Mouse (Mus musculus): ENCODE measurements around the gene Gm10337. TPM values are rescaled to one million over a fixed set of nuclear protein-coding genes. Genes with fewer than 3 reads are reported as not detected.

Gene Gm10337
- polyA plus RNA-seq, 1 experiment from 2014 or later: 3.6 TPM

DNA sequence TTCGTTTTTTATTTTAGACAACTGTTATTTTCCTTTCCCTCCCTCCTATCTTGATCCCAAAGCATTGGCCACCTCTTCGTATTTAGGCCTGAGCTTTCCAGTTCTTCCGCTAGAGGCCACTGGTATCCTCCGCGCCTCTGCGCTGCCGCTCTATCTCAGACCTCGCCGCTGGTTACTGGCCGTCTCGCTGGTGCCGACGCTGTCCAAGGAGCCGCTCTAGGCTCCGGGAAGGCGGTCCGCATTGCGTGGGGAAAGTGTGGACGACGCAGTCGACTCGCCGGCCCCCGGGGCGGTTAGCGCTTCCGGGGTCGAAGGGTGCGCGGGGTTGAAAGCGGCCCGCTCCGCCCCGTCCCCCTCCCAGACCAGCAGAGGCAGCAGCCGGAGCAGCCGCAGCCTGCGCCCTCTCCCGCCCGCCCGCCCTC lies 33.3 kb upstream of the Gm10337 start, which contains the start of gene Pcbp2:
Gene Pcbp2 (plus strand): TSS at position 357 of the 422 bp plus-strand sequence.
- peak within 1 kb of the TSS; percentile 95 for H3K9ac ChIP-seq
- peak within 1 kb of the TSS; percentile 99 for H3K27ac ChIP-seq
- H3K27me3 ChIP-seq: no peaks in the 10 kb centered on the region
- peak within 1 kb of the TSS; percentile 82 for H3K4me3 ChIP-seq
- peaks cover 7% of the 10 kb centered on the region; the same call in 1 of the 2 replicates for H3K4me1 ChIP-seq
- H3K4me2 ChIP-seq: peak within 1 kb of the TSS; percentile 45
- peak; percentile 98 for ATAC-seq (ENCODE audit: insufficient number of reproducible peaks, low FRiP score, low TSS enrichment, low read depth)
- H3K36me3 ChIP-seq: peaks cover 17% of the 10 kb centered on the region
- WGBS: under 1% methylated on average over 34 of the region's 40 CpGs
- no peaks in the 10 kb centered on the region for H3K9me3 ChIP-seq

DNA sequence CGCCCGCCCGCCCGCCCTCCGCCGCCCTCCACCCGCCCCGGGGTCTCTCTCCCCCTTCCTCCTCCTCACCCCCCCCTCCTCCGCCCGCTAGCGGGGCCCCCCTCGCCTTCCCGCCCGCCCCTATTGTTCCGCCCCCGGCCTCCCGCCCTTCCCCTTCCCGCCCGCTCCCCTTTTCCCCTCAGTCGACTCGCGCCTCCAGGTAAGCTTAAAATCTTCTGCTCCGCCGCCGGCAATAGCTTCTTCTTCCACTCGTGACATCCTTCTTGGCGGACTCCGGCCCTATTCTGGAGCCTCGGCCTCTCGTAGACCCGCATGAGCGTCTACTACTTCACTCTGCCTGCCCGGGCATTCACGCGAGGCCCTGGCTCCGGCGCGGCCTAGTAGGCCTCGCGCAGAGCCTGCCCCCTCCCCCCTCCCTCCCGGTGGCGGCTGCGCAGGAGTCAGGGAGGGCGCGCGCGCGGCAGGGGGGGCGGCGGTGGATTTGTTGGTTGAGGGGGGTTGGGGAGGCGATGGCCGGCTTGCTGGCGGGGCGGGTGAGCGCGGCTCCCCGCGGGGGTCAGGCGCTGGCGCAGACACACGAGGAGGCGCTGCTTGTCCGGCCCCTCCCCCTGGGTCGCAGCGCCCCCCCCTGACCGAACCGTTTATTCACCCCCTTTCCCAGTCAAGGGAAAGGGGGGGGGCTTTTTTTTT lies 32.8 kb upstream of the Gm10337 start:
- peaks cover 7% of the 10 kb centered on the region; the same call in 1 of the 2 replicates for H3K4me1 ChIP-seq
- under 1% methylated on average over 38 of the region's 67 CpGs for WGBS
- ATAC-seq (ENCODE audit: insufficient number of reproducible peaks, low FRiP score, low TSS enrichment, low read depth): peak; percentile 76

DNA sequence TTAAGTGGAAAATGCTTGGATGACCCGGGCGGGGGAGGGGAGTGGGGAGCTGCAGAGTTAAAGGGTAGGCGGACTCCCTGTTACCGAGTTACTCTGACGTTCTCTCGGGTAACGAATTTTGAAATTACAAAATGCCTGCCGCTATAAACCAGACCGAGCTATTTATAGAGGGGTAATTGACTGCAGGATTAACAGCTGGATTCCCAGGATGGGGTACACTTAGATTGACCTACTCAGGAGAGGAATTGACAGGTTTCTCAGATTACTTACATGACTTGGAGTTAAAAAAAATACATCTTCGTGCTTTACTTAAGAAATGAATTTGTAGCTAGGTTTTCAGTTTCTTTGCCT lies 32.3 kb upstream of the Gm10337 start:
- Histone ChIP-seq H3K9me3 (no peaks in the 10 kb centered on the region), H3K4me3 (peak overlapping the region; percentile 82), H3K36me3 (peaks cover 27% of the 10 kb centered on the region), H3K27me3 (no peaks in the 10 kb centered on the region), H3K4me1 (peaks cover 7% of the 10 kb centered on the region; the same call in 1 of the 2 replicates), H3K4me2 (peak overlapping the region; percentile 45), H3K9ac (peak overlapping the region; percentile 95), H3K27ac (peak overlapping the region; percentile 99)
- 0% methylated on average over 10 of the region's 10 CpGs for WGBS
- peak; percentile 0; the same call in 1 of the 2 replicates for ATAC-seq (ENCODE audit: insufficient number of reproducible peaks, low FRiP score, low TSS enrichment, low read depth)

More for the DNA sequence above, 32.8 kb upstream of the Gm10337 start:
- H3K36me3 ChIP-seq: peaks cover 22% of the 10 kb centered on the region
- peak overlapping the region; percentile 82 for H3K4me3 ChIP-seq
- peak overlapping the region; percentile 95 for H3K9ac ChIP-seq
- H3K27ac ChIP-seq: peak overlapping the region; percentile 99
- H3K27me3 ChIP-seq: no peaks in the 10 kb centered on the region
- no peaks in the 10 kb centered on the region for H3K9me3 ChIP-seq
- H3K4me2 ChIP-seq: peak overlapping the region; percentile 45

DNA sequence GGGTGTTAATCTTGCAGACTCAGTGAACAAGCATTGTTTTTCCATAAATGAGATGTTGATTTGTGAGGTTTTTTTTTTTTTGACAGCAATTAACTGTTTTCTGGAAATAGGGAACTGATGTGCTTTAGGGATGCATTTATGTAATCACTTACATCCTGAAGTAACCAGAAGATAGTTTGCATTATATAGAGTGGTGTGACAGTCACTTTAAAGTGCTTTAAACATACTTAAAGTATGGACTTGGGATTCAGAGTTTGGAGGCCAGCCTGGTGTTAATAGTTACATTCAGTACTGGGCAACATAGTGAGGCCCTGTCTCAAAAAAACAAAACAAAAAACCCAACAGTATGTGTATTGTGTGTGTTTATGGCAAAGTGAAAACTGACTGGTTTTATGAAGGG lies 31.8 kb upstream of the Gm10337 start:
- peaks cover 7% of the 10 kb centered on the region; the same call in 1 of the 2 replicates for H3K4me1 ChIP-seq
- no peak overlapping the region; the same call in 1 of the 2 replicates for H3K27ac ChIP-seq
- ATAC-seq (ENCODE audit: insufficient number of reproducible peaks, low FRiP score, low TSS enrichment, low read depth): no peak
- no peaks in the 10 kb centered on the region for H3K9me3 ChIP-seq
- H3K9ac ChIP-seq: peak overlapping the region; percentile 95
- H3K4me2 ChIP-seq: peak overlapping the region; percentile 45
- peak overlapping the region; percentile 82 for H3K4me3 ChIP-seq
- H3K27me3 ChIP-seq: no peaks in the 10 kb centered on the region
- peaks cover 31% of the 10 kb centered on the region for H3K36me3 ChIP-seq

DNA sequence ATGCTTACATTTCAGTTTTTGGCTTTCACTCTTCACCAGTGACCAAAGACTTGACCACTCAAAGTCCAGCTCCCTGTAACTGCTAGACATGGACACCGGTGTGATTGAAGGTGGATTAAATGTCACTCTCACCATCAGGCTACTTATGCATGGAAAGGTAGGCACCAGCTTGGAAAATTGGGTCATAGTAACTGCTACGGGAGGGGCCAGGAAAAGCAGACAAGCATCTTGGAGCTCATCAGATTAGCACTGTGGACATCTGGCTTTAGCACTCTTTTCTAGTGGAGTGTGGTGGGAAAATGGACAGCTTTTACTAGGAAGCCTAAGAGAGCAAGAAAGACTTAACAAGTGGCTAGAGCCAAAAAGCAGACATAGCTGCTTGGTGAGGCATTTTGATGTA lies 30.3 kb upstream of the Gm10337 start:
- Histone ChIP-seq H3K4me1 (peaks cover 7% of the 10 kb centered on the region; the same call in 1 of the 2 replicates), H3K36me3 (peaks cover 44% of the 10 kb centered on the region), H3K9me3 (no peaks in the 10 kb centered on the region), H3K4me3 (no peak overlapping the region), H3K9ac (no peak overlapping the region), H3K27me3 (no peaks in the 10 kb centered on the region), H3K4me2 (no peak overlapping the region), H3K27ac (no peak overlapping the region)
- no peak for ATAC-seq (ENCODE audit: insufficient number of reproducible peaks, low FRiP score, low TSS enrichment, low read depth)
- 70% methylated on average over 2 of the region's 2 CpGs for WGBS

DNA sequence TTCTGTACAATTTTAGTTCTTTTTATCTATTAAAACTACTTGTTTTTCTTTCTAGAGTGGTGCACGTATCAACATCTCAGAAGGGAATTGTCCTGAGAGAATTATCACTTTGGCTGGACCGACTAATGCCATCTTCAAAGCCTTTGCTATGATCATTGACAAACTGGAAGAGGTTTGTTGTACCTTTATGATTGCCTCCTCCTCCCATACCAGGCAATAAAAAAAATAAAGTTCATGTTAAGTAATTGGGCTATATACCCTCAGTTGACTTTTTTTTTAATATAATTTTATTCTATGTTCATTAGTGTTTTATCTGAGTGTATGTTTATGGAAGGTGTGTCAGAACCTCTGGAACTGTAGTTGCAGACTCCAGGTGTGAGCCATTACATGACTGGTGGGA lies 29.0 kb upstream of the Gm10337 start:
- H3K4me3 ChIP-seq: no peak overlapping the region
- no peaks in the 10 kb centered on the region for H3K27me3 ChIP-seq
- peaks cover 7% of the 10 kb centered on the region; the same call in 1 of the 2 replicates for H3K4me1 ChIP-seq
- ATAC-seq (ENCODE audit: insufficient number of reproducible peaks, low FRiP score, low TSS enrichment, low read depth): no peak
- no peak overlapping the region for H3K9ac ChIP-seq
- 90% methylated on average over 2 of the region's 2 CpGs for WGBS
- H3K4me2 ChIP-seq: no peak overlapping the region
- no peaks in the 10 kb centered on the region for H3K9me3 ChIP-seq
- no peak overlapping the region for H3K27ac ChIP-seq
- H3K36me3 ChIP-seq: peaks cover 55% of the 10 kb centered on the region

DNA sequence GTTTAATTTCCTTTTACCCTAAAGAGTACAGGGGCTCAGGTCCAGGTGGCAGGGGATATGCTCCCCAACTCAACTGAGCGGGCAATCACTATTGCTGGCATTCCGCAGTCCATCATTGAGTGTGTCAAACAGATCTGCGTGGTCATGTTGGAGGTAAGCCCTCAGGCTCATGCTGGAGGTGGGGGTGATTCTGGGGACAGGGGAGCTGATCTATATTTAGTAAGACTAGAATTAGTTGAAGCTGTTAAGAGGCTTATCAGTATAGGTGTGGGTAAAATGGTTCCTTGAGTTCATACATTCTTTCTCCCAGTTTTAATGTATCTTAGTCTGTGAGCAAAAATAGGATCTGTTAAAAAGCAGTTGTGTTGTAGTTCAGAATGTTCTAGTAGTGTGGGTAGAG lies 20.4 kb upstream of the Gm10337 start:
- H3K27me3 ChIP-seq: no peaks in the 10 kb centered on the region
- H3K4me1 ChIP-seq: no peaks in the 10 kb centered on the region
- peaks cover 75% of the 10 kb centered on the region for H3K36me3 ChIP-seq
- H3K27ac ChIP-seq: no peak overlapping the region
- H3K4me2 ChIP-seq: no peak overlapping the region
- no peak for ATAC-seq (ENCODE audit: insufficient number of reproducible peaks, low FRiP score, low TSS enrichment, low read depth)
- no peak overlapping the region for H3K9ac ChIP-seq
- H3K9me3 ChIP-seq: no peaks in the 10 kb centered on the region
- WGBS: 84% methylated on average over 3 of the region's 3 CpGs
- no peak overlapping the region for H3K4me3 ChIP-seq

DNA sequence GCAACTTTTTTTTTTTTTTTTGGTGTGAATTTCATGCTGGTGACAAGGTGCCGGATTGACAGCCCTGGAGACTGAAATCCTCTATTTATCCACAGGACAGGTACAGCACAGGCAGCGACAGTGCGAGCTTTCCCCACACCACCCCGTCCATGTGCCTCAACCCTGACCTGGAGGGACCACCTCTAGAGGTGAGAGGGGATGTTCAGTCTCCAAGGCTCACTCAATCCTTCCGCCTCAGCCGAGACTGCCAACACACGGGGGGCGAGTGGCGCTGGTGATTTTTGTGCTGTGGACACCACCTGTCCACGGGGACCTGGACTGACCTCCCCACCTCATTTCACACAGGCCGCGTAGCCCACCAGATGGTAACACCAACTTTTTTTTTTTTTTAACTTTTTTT lies 17.7 kb upstream of the Gm10337 start:
- H3K4me2 ChIP-seq: no peak overlapping the region
- H3K4me1 ChIP-seq: no peaks in the 10 kb centered on the region
- no peak overlapping the region for H3K9ac ChIP-seq
- WGBS: 84% methylated on average over 12 of the region's 12 CpGs
- no peaks in the 10 kb centered on the region for H3K27me3 ChIP-seq
- ATAC-seq (ENCODE audit: insufficient number of reproducible peaks, low FRiP score, low TSS enrichment, low read depth): no peak
- H3K27ac ChIP-seq: no peak overlapping the region
- no peak overlapping the region for H3K4me3 ChIP-seq
- H3K36me3 ChIP-seq: peaks cover 82% of the 10 kb centered on the region
- H3K9me3 ChIP-seq: no peaks in the 10 kb centered on the region

DNA sequence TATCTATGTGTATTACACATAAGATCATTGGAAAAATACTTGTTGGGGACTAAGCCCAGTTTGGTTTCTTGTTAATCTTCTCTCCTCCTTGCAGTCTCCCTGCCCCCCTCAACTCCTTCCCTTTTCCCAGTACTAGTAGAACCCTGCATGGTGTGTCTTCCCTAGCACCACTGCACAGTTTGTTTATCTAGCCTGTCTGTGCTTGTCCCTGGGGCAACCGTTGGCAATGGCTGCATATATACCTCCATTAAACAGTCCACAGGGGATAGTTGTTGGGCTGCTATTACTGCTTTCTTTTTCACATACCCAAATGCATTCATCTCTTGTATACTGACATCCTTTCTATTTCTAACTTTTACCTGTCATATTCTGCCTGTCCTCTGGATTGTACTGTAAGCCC lies 15.9 kb upstream of the Gm10337 start:
- Histone ChIP-seq H3K4me1 (no peaks in the 10 kb centered on the region), H3K4me3 (no peak overlapping the region), H3K9ac (no peak overlapping the region), H3K36me3 (peaks cover 77% of the 10 kb centered on the region), H3K9me3 (no peaks in the 10 kb centered on the region), H3K4me2 (no peak overlapping the region), H3K27ac (no peak overlapping the region), H3K27me3 (no peaks in the 10 kb centered on the region)
- WGBS: 73% methylated on average over 1 of the region's 1 CpGs
- ATAC-seq (ENCODE audit: insufficient number of reproducible peaks, low FRiP score, low TSS enrichment, low read depth): no peak

DNA sequence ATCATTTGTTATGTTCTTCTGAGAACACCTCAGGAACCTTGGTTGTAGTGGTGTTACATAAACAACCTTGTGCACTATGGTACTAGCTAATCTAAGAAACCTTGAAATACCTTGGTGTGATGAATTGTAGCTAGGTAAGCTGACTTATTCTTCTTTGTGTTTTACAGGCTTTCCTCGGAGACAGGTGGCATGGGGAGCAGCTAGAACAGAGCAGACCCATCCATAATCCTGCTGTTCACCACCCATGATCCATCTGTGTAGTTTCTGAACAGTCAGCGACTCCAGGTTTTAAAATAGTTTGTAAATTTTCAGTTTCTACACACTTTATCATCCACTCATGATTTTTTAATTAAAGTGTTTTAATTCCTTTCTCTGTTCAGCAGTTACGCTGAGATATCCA lies 5.2 kb upstream of the Gm10337 start:
- Histone ChIP-seq H3K9me3 (no peaks in the 10 kb centered on the region), H3K4me3 (no peak overlapping the region), H3K4me2 (no peak overlapping the region), H3K27ac (no peak overlapping the region), H3K9ac (no peak overlapping the region), H3K4me1 (no peaks in the 10 kb centered on the region), H3K27me3 (no peaks in the 10 kb centered on the region), H3K36me3 (peaks cover 82% of the 10 kb centered on the region)
- ATAC-seq (ENCODE audit: insufficient number of reproducible peaks, low FRiP score, low TSS enrichment, low read depth): no peak
- 87% methylated on average over 3 of the region's 3 CpGs for WGBS

DNA sequence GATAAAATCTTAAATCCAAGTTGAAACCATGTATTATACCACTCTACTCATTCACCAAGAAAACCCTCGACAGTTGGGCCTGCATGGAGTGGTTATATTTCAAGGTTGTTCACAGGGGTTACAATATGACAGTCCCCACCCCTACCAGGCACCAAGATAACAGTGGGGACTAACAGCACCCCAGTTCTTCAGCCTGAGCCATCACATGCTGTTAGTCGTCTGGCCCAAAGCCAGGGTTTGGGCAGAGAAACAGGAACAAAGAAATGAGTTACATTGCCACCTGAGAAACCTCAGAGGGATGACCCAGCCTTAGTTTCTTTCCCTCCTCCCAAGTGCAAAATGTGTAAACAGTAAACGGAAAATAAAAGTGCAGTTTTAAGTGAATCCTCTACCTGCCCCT lies 4.2 kb upstream of the Gm10337 start:
- no peaks in the 10 kb centered on the region for H3K27me3 ChIP-seq
- peaks cover 83% of the 10 kb centered on the region for H3K36me3 ChIP-seq
- no peaks in the 10 kb centered on the region for H3K9me3 ChIP-seq
- no peak overlapping the region for H3K27ac ChIP-seq
- 71% methylated on average over 3 of the region's 3 CpGs for WGBS
- H3K4me3 ChIP-seq: no peak overlapping the region
- no peak overlapping the region for H3K4me2 ChIP-seq
- H3K9ac ChIP-seq: no peak overlapping the region
- no peaks in the 10 kb centered on the region for H3K4me1 ChIP-seq
- no peak for ATAC-seq (ENCODE audit: insufficient number of reproducible peaks, low FRiP score, low TSS enrichment, low read depth)

DNA sequence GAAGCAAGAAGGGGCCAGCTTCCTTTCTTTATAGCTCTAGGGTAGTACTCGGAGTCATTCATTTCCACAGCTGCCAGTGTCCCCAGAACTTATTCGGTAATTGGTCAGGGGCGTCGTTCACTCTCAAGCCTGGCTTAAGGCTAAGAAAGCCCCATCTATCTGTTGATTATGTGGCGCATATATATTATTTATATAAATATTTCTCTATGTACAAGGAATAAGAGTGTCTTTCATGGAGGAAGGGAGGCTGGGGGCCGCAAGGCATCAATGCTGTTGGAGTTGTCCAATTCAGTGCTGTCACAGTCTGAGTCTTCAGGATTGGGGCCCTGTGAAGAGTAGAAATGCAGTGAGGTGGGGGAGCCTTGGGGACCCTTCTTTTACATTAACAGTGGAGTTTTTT lies 3.7 kb upstream of the Gm10337 start:
- no peaks in the 10 kb centered on the region for H3K27me3 ChIP-seq
- no peaks in the 10 kb centered on the region for H3K9me3 ChIP-seq
- H3K27ac ChIP-seq: no peak overlapping the region
- H3K4me1 ChIP-seq: no peaks in the 10 kb centered on the region
- H3K4me3 ChIP-seq: no peak overlapping the region
- 84% methylated on average over 6 of the region's 6 CpGs for WGBS
- H3K4me2 ChIP-seq: no peak overlapping the region
- peaks cover 83% of the 10 kb centered on the region for H3K36me3 ChIP-seq
- ATAC-seq (ENCODE audit: insufficient number of reproducible peaks, low FRiP score, low TSS enrichment, low read depth): no peak
- H3K9ac ChIP-seq: no peak overlapping the region
